Mouse (Mus musculus) frontal cortex, adult (tissue): ENCODE data around the gene Stk39.

Experiments used
- ATAC-seq: cut with Nextera tagmentation; 2 replicates; pipeline ENCODE4 v1.9.2; 2017; ENCODE audit warnings: mild to moderate bottlenecking, moderate library complexity, mixed read lengths; ENCODE audit not compliant: low TSS enrichment

Gene Stk39

GRCm38 (mm10) chr2:68471759-68472550 lies at the start of gene Stk39:
Gene Stk39, minus strand, starts transcription at chr2:68472268.
- ATAC-seq, result peak; percentile 76

GRCm38 (mm10) chr2:68515409-68515808 lies 43.3 kb upstream of the Stk39 start:
- ATAC-seq, result no peak

GRCm38 (mm10) chr2:68503202-68503601 lies 31.1 kb upstream of the Stk39 start:
- no peak for ATAC-seq

- no peak for ATAC-seq
Observed at GRCm38 (mm10) chr2:68502734-68503133, 30.7 kb upstream of the Stk39 start.

- no peak for ATAC-seq
Observed at GRCm38 (mm10) chr2:68502236-68502635, 30.2 kb upstream of the Stk39 start.

- ATAC-seq, result no peak
Observed at GRCm38 (mm10) chr2:68486275-68486674, 14.2 kb upstream of the Stk39 start.

- ATAC-seq, result no peak
Observed at GRCm38 (mm10) chr2:68485141-68485540, 13.1 kb upstream of the Stk39 start.

GRCm38 (mm10) chr2:68482896-68483295 lies 10.8 kb upstream of the Stk39 start:
- ATAC-seq, result no peak

- no peak for ATAC-seq
Observed at GRCm38 (mm10) chr2:68479823-68480222, 7.8 kb upstream of the Stk39 start.

- no peak for ATAC-seq
Observed at GRCm38 (mm10) chr2:68472921-68473320, 853 bp upstream of the Stk39 start.

GRCm38 (mm10) chr2:68472551-68472910 lies 463 bp upstream of the Stk39 start:
- ATAC-seq, result no peak

GRCm38 (mm10) chr2:68470891-68471758 lies 943 bp downstream of the Stk39 start:
- ATAC-seq, result peak; percentile 59

GRCm38 (mm10) chr2:68469491-68469890 lies 2.6 kb downstream of the Stk39 start:
- no peak for ATAC-seq

GRCm38 (mm10) chr2:68468698-68469097 lies 3.4 kb downstream of the Stk39 start:
- no peak for ATAC-seq

- no peak for ATAC-seq
Observed at GRCm38 (mm10) chr2:68468259-68468658, 3.8 kb downstream of the Stk39 start.

GRCm38 (mm10) chr2:68467085-68467978 lies 4.7 kb downstream of the Stk39 start:
- ATAC-seq, result no peak

GRCm38 (mm10) chr2:68466124-68467070 lies 5.7 kb downstream of the Stk39 start:
- ATAC-seq, result no peak

- no peak for ATAC-seq
Observed at GRCm38 (mm10) chr2:68465266-68466123, 6.6 kb downstream of the Stk39 start.

- no peak for ATAC-seq
Observed at GRCm38 (mm10) chr2:68464456-68464855, 7.6 kb downstream of the Stk39 start.

- ATAC-seq, result no peak
Observed at GRCm38 (mm10) chr2:68463801-68464200, 8.3 kb downstream of the Stk39 start.
